Mouse (Mus musculus) stomach, embryonic 14.5 days (tissue): ENCODE results near the gene Spryd3. TPM values are rescaled to one million over a fixed set of nuclear protein-coding genes. Genes with fewer than 3 reads are reported as not detected.

Experiments used
- ATAC-seq: fragments of 200-750 bp; cut with Nextera tagmentation; 2 replicates; pipeline ENCODE4 v1.8.0; 2017; ENCODE audit warnings: low read depth, moderate TSS enrichment; ENCODE audit not compliant: insufficient number of reproducible peaks, insufficient read depth, low FRiP score
- H3K27ac ChIP-seq: fragments of 300-500 bp; sonication (generic); 2 replicates; pipeline ENCODE4 v1.5.1; 2014; ENCODE audit warnings: mild to moderate bottlenecking, low read length, moderate library complexity, mixed read lengths
- H3K27me3 ChIP-seq: fragments of 300-500 bp; sonication (generic); 2 replicates; pipeline ENCODE4 v1.6.1; 2014; ENCODE audit warnings: low read length, control low read depth, mixed read lengths; ENCODE audit not compliant: control insufficient read depth, insufficient read depth
- H3K36me3 ChIP-seq: fragments of 300-500 bp; sonication (generic); 2 replicates; pipeline ENCODE4 v1.6.1; 2014; ENCODE audit warnings: mild to moderate bottlenecking, control low read depth, low read length, moderate library complexity, mixed read lengths; ENCODE audit not compliant: control insufficient read depth, insufficient read depth
- H3K4me1 ChIP-seq: fragments of 300-500 bp; sonication (generic); 2 replicates; pipeline ENCODE4 v1.6.1; 2014; ENCODE audit warnings: low read length, control low read depth, mixed read lengths; ENCODE audit not compliant: control insufficient read depth, insufficient read depth
- H3K4me2 ChIP-seq: fragments of 300-500 bp; sonication (generic); replicated peaks from 2 replicates; pipeline ENCODE4 v1.6.1; 2014; ENCODE audit warnings: low read depth, low read length, control low read depth
- H3K4me3 ChIP-seq: fragments of 300-500 bp; sonication (generic); 2 replicates; pipeline ENCODE4 v1.5.1; 2014; ENCODE audit warnings: low read depth, low read length, control low read depth
- H3K9ac ChIP-seq: fragments of 300-500 bp; sonication (generic); replicated peaks from 2 replicates; pipeline ENCODE4 v1.6.1; 2014; ENCODE audit warnings: low read depth, mild to moderate bottlenecking, control low read depth, low read length, moderate library complexity, mixed read lengths
- H3K9me3 ChIP-seq: fragments of 300-500 bp; sonication (generic); 2 replicates; pipeline ENCODE4 v1.6.1; 2016; ENCODE audit warnings: low read depth, low read length, control low read depth; ENCODE audit not compliant: control insufficient read depth
- WGBS: fragments of 180-500 bp; shearing (Covaris S2); extraction: QIAGEN DNeasy Blood & Tissue Kit; methylation state at CpG from one replicate; pipeline ENCODE4 v1.1.7; 2014; 5-methylcytosine and 5-hydroxymethylcytosine counted together
- polyA plus RNA-seq: library from polyadenylated mRNA; unstranded; fragments of >200 nt; fragmentation: Nextera tagmentation; extraction: Ambion mirVana; gene quantifications from 2 replicates; pipeline ENCODE4 v1.2.1, GENCODE M21; 2014

The Spryd3 gene
- polyA plus RNA-seq, 1 experiment from 2014 or later, result 15.2 TPM

DNA sequence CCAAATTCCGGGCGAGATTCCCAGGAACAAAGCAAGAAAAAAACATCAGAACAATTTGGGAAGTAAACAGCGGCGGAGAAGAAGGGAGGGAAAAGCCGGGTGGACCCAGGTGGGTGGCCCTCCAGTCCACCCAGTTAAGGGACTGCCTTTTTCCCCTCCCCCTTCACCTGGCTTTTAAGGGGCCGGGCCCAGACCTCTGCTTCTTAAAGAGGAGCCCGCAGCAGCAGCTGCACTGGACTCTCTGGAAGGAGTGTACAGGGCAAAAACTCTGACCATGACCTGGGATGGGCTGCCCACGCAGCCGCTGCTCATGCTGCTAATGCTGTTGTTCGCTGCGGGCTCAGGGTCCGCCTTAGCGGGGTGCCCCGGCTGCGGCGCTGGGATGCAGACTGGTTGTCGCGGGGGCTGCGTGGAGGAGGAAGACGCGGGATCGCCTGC lies 8.3 kb upstream of the Spryd3 start, which contains the start of gene Igfbp6:
Gene Igfbp6 (plus strand): TSS at position 89 of the 438 bp plus-strand sequence.
- no peak within 1 kb of the TSS for H3K27ac ChIP-seq
- peak within 1 kb of the TSS; percentile 7; the same call in 1 of the 2 replicates for H3K4me3 ChIP-seq
- ATAC-seq, result no peak
- H3K27me3 ChIP-seq, result 0 out of 2 replicates have a peak, but pooled peaks cover 3% of the 10 kb centered on the region
- H3K9me3 ChIP-seq, result no peaks in the 10 kb centered on the region
- peak within 1 kb of the TSS; percentile 39 for H3K4me2 ChIP-seq
- 5% methylated on average over 22 of the region's 22 CpGs for WGBS
- H3K36me3 ChIP-seq, result no peaks in the 10 kb centered on the region
- H3K9ac ChIP-seq, result no peak within 1 kb of the TSS
- H3K4me1 ChIP-seq, result peaks cover 17% of the 10 kb centered on the region

- no peak for ATAC-seq
- Histone ChIP-seq H3K27ac (no peak overlapping the region), H3K4me3 (no peak overlapping the region), H3K4me2 (no peak overlapping the region), H3K27me3 (0 out of 2 replicates have a peak, but pooled peaks cover 3% of the 10 kb centered on the region), H3K9me3 (no peaks in the 10 kb centered on the region), H3K9ac (no peak overlapping the region), H3K36me3 (no peaks in the 10 kb centered on the region), H3K4me1 (peaks cover 17% of the 10 kb centered on the region)
- 49% methylated on average over 23 of the region's 23 CpGs for WGBS
These were observed 7.2 kb upstream of the Spryd3 start for GRCm38 (mm10) chr15:102142914-102143912.

- H3K4me2 ChIP-seq, result no peak overlapping the region
- H3K4me3 ChIP-seq, result no peak overlapping the region
- whole genome bisulfite sequencing, result 88% methylated on average over 5 of the region's 5 CpGs
- no peak for ATAC-seq
- H3K27me3 ChIP-seq, result 0 out of 2 replicates have a peak, but pooled peaks cover 3% of the 10 kb centered on the region
- H3K9ac ChIP-seq, result no peak overlapping the region
- no peak overlapping the region for H3K27ac ChIP-seq
- no peaks in the 10 kb centered on the region for H3K36me3 ChIP-seq
- no peaks in the 10 kb centered on the region for H3K9me3 ChIP-seq
- peaks cover 17% of the 10 kb centered on the region for H3K4me1 ChIP-seq
These were observed 5.1 kb upstream of the Spryd3 start for GRCm38 (mm10) chr15:102141120-102141519.

- Histone ChIP-seq H3K4me2 (peak overlapping the region; percentile 84), H3K9ac (peak overlapping the region; percentile 71), H3K27me3 (no peaks in the 10 kb centered on the region), H3K4me1 (peaks cover 13% of the 10 kb centered on the region; the same call in 1 of the 2 replicates), H3K4me3 (peak overlapping the region; percentile 73), H3K36me3 (peaks cover 21% of the 10 kb centered on the region), H3K27ac (peak overlapping the region; percentile 52; the same call in 1 of the 2 replicates), H3K9me3 (no peaks in the 10 kb centered on the region)
- ATAC-seq, result no peak
- WGBS, result 2% methylated on average over 33 of the region's 35 CpGs
These were observed 409 bp downstream of the Spryd3 start for GRCm38 (mm10) chr15:102135522-102136128.

- ATAC-seq, result no peak
- H3K36me3 ChIP-seq, result peaks cover 28% of the 10 kb centered on the region
- peak overlapping the region; percentile 73 for H3K4me3 ChIP-seq
- H3K27ac ChIP-seq, result no peak overlapping the region
- H3K4me2 ChIP-seq, result 0 out of 2 replicates have a peak overlapping the region, but pooled peaks have one; percentile 84
- H3K9me3 ChIP-seq, result no peaks in the 10 kb centered on the region
- H3K4me1 ChIP-seq, result peaks cover 13% of the 10 kb centered on the region; the same call in 1 of the 2 replicates
- no peaks in the 10 kb centered on the region for H3K27me3 ChIP-seq
- 64% methylated on average over 2 of the region's 2 CpGs for WGBS
- H3K9ac ChIP-seq, result peak overlapping the region; percentile 71; the same call in 1 of the 2 replicates
These were observed 1.3 kb downstream of the Spryd3 start for GRCm38 (mm10) chr15:102134709-102135108.

DNA sequence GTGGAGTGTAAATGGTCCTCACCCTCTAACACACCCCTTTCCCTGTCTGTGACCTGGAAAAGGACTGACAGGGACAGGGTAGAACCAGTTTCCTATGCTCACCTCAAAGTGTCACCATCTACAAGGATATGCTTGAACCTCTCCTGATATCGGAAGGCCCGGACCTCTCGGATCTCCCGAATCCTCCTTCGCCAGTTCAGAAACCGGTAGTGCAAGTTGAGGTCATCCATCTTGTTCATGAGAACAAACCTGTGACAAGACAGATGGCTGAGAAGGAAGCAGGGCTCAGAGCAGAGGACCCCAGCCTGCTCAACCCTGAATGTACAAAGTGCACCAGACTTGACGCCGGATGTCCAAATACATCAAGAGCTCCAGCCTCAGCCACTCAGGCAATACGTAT lies 2.7 kb downstream of the Spryd3 start:
- peaks cover 42% of the 10 kb centered on the region for H3K36me3 ChIP-seq
- H3K4me1 ChIP-seq, result peaks cover 13% of the 10 kb centered on the region; the same call in 1 of the 2 replicates
- 71% methylated on average over 9 of the region's 9 CpGs for WGBS
- H3K9me3 ChIP-seq, result no peaks in the 10 kb centered on the region
- no peak overlapping the region for H3K4me2 ChIP-seq
- peak overlapping the region; percentile 15; the same call in 1 of the 2 replicates for H3K27ac ChIP-seq
- H3K9ac ChIP-seq, result no peak overlapping the region
- no peak for ATAC-seq
- H3K4me3 ChIP-seq, result no peak overlapping the region
- H3K27me3 ChIP-seq, result no peaks in the 10 kb centered on the region

DNA sequence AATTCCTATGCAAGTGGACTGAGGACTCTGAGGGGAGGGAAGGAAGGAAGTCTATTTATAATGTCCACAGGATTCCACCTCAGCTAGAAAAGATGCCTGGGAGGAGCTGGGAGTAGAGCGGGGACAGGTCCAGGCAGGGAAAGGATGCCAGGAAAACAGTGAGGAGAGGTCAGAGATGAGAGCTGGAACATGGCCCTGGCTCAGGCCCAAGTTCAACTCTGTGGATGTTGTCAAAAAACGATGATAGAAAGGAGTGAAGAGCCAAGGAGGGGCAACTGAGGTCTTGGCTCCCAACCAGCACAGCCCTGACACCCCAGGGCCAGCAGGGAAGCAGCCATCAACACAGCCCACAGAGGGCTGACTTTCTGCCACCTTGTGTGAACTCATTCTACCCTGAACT lies 9.7 kb downstream of the Spryd3 start:
- ATAC-seq, result no peak
- H3K4me3 ChIP-seq, result no peak overlapping the region
- peaks cover 32% of the 10 kb centered on the region for H3K36me3 ChIP-seq
- WGBS, result 59% methylated on average over 2 of the region's 2 CpGs
- H3K9me3 ChIP-seq, result no peaks in the 10 kb centered on the region
- H3K4me1 ChIP-seq, result no peaks in the 10 kb centered on the region
- no peaks in the 10 kb centered on the region for H3K27me3 ChIP-seq
- H3K9ac ChIP-seq, result no peak overlapping the region
- H3K27ac ChIP-seq, result no peak overlapping the region
- H3K4me2 ChIP-seq, result no peak overlapping the region

GRCm38 (mm10) chr15:102120530-102120929 lies 15.5 kb downstream of the Spryd3 start:
- H3K27me3 ChIP-seq, result no peaks in the 10 kb centered on the region
- no peak overlapping the region for H3K27ac ChIP-seq
- no peaks in the 10 kb centered on the region for H3K9me3 ChIP-seq
- H3K4me3 ChIP-seq, result no peak overlapping the region
- peaks cover 36% of the 10 kb centered on the region for H3K36me3 ChIP-seq
- no peak overlapping the region for H3K4me2 ChIP-seq
- ATAC-seq, result no peak
- H3K9ac ChIP-seq, result no peak overlapping the region
- WGBS, result 83% methylated on average over 5 of the region's 5 CpGs
- peaks cover 5% of the 10 kb centered on the region; the same call in 1 of the 2 replicates for H3K4me1 ChIP-seq
